Mouse (Mus musculus) urinary bladder, postnatal 10 days (tissue): ENCODE data around the gene Map4k5.

Source experiments
- DNase-seq: peaks from one replicate; pipeline ENCODE4 v3.0.0; 2022; ENCODE audit warnings: low spot score

The Map4k5 gene

DNA sequence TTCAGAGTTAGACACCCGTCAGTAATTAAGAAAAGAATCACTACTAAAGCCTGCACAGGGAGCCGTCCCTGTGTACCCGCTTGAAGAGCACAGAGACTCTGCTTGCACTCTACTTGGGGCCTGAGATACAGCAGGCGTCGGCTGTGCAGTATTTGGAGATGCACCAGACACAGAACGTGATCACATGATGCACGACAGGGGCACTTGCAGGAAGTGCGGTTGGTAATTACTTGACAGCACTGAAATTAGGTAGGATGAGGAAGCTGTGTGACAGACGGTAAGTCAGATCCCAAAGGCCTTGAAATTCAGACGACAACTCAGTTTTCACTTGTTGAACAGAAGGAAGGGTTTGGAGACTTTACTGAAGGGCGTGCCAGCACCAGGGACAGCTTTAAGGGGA is 54.6 kb downstream of the Map4k5 start:
- no peak for DNase-seq

DNA sequence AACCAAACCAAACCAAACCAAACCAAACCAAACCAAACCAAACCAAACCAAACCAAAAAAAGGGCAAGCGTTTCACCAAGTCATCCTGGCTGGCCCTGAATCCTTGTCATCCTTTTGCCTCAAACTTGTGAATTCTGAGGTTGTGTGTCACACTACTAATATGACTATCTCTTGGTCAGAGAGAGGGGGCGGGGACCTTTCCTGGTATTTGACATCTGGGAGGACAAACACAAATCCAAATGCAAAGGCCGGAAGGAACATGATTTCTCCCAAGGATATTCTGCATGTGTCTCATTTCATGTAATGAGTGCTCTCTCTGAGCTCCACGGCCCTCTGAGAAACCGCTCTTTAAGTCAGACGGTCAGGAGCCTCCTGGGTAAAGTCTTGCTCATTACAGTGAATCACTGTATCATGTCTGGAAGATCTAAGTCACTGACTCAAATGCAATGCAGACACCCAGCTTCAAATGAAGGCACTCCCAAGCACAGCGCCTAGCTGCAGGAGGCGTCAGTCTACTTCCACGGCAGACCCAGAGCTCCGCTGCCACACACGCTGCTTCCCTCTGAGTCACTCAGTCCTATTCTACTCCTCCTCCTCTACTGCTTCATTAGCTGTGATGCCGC is 58.9 kb downstream of the Map4k5 start:
- DNase-seq = no peak

DNA sequence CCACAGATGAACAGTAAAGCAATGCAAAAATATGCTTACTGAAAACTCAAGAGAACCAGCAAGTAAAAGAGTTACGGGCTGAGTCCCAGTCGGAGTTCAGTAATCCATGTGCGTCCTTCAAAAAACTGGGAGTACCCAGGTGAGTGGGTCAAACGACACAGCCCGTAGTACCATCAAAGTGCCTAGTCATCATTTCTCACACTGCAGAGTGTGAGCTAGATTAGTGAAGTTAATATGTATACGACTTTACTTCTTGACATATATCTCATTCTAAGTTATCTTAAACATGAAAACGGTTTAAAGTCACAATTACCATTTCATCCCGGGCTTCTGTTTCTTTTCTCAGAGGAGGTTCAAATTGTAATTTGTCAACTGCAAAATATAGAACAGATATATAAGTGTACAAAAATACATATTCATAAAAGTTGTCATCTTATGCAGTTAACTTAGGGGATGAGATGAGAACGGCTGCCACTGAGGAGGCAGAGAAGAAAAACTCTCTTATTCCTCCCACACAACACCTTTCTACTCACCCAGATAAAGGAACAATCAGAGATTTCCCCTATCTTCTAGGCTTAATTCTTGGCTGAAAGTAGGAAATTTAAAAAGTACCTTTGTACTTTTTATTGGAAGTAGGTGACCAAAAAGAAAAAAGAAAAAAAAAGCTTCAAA is 61.6 kb downstream of the Map4k5 start:
- DNase-seq = no peak

- no peak for DNase-seq
These were observed 64.8 kb downstream of the Map4k5 start for GRCm38 (mm10) chr12:69828214-69828613.

DNA sequence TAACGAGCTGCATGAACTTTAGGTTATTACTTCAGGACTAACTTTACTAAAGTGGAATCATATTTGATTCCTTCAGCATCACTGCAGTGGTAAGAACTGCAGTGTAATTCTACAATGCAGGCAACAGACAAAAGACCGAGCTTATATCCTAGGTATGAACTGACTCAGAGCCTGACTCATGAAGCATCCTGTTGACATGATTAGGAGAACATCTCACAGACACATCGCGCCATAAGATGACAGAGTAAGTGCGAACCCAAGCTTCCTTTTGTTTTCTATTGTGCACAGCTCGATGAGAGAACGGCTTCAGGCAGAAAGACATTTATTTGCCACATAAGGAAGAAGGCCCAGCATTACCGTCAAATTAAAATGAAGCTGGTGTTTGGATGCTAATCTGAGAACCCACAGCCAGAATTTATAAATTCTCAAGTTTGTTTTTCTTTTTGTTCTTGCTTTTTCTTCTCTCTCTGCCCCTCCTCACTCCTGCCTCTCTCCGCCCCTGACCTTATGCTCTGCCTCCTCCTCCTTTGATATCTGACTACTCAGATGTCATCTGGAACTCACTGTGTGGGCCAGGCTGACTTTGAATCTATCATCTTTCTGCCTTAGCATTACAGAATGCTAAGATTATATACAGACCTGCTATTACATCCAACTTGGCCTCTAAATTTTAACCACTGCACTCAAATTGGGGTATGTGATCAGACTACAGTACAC is 68.0 kb downstream of the Map4k5 start:
- DNase-seq = no peak

DNA sequence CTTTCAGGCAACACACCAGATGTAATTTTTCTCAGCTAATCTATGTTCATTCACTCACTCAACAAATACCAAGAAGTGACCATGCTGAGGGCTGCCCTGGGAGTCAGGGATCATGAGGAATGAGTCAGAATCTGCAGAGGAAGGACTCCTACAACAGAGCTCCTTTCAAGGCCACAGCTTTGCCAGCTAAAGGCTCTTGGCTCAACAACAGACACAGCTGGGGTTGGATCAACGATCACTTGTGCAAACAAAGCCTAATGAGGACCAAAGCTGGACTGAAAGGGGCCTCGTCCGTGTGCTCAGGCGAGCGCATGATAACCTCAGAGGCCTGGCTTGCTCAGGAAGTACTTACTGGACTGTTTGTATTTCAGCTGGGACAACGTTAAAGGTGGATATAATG is 78.7 kb downstream of the Map4k5 start:
- no peak for DNase-seq

DNA sequence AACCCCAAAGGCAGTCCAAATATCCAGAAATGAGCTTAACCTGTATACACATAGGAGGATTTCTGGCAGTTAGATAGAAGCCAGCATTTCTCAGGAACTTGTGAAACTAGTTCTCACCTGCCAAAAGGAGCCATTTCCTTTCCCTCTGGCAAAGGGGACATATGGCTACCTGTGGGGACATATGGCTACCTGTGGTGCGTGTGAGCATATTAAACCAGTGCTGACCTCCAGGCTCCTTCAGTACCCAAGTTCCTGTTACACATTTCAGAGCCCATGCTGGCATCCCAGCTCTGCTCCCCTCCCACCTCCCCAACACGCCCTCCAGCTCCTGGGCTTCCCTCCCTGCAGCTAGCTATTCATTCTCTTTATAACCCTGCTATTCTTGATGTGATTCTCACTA is 79.4 kb downstream of the Map4k5 start:
- DNase-seq = no peak

- no peak for DNase-seq
These were observed 80.0 kb downstream of the Map4k5 start for GRCm38 (mm10) chr12:69812986-69813385.

- no peak for DNase-seq
These were observed 81.0 kb downstream of the Map4k5 start for GRCm38 (mm10) chr12:69811976-69812375.

GRCm38 (mm10) chr12:69809439-69809838 is 83.6 kb downstream of the Map4k5 start:
- DNase-seq = no peak

DNA sequence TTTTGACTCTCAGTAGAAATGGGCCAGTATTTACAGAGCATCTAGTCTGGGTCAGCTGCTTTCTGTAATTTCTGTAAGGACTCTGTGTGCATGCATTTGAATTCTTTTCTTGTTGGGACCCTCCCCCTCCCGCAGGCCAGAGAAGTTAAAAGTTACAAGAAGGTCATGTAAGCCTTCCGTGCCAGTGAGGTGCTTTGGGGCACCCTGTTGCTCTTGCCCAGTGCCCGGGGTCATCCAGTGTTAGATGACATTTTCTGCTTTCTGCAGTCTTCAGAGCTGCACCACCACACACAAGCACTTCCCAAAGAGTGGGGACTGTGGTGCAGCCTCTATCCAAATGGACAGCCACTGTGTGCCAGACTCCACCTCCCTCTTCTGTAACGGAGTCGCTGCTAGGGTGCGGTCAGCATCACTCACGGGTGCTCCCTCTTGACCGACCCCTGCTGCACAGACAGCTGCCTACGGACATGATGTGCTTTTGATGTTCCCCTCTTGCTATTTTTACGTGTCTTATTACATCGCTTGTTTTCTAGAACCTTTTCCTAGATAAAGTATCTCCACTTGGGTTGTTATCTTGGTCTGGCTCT is 85.5 kb downstream of the Map4k5 start:
- DNase-seq = no peak

DNA sequence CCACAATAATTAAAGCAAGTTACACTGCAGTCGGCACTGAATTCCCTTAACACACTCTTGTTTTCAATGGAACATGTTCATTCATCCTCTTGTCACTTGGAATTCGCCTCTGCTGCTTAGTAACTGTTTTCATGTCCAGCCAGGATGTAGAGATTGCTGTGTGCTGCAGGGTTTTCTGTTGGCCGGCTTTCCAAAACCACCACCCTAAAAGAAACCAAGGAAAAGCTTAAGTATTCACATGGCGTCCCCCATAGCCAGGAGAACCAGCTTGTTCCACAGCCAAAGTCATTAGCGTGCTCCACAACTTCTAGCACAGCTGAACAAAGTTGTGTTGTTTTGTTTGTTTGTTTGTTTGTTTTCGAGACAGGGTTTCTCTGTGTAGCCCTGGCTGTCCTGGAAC is 87.9 kb downstream of the Map4k5 start:
- no peak for DNase-seq

GRCm38 (mm10) chr12:69804393-69805070 is 88.5 kb downstream of the Map4k5 start:
- DNase-seq = no peak

DNA sequence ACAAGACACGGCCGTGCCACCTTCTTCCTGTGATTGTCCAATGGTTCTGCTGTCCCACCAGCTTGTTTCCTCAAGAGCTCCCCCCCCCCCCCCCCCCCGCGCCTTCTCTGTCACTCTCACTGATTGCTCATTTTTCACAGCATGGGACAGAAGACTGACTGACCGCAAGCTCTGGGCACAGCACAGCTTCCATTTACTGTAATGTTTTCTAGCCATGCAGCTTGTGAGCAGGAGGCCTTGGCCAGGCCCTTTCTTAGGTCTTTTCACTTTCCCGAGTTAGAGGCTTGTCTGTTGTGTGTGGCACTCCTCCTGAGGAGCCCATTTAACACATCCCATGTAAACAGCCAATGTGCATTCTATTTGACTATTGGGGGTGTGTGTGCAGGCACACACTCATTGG is 89.8 kb downstream of the Map4k5 start:
- no peak for DNase-seq

GRCm38 (mm10) chr12:69800586-69800985 is 92.4 kb downstream of the Map4k5 start:
- DNase-seq = no peak

- DNase-seq = no peak
These were observed 96.7 kb downstream of the Map4k5 start for GRCm38 (mm10) chr12:69796311-69796710.

DNA sequence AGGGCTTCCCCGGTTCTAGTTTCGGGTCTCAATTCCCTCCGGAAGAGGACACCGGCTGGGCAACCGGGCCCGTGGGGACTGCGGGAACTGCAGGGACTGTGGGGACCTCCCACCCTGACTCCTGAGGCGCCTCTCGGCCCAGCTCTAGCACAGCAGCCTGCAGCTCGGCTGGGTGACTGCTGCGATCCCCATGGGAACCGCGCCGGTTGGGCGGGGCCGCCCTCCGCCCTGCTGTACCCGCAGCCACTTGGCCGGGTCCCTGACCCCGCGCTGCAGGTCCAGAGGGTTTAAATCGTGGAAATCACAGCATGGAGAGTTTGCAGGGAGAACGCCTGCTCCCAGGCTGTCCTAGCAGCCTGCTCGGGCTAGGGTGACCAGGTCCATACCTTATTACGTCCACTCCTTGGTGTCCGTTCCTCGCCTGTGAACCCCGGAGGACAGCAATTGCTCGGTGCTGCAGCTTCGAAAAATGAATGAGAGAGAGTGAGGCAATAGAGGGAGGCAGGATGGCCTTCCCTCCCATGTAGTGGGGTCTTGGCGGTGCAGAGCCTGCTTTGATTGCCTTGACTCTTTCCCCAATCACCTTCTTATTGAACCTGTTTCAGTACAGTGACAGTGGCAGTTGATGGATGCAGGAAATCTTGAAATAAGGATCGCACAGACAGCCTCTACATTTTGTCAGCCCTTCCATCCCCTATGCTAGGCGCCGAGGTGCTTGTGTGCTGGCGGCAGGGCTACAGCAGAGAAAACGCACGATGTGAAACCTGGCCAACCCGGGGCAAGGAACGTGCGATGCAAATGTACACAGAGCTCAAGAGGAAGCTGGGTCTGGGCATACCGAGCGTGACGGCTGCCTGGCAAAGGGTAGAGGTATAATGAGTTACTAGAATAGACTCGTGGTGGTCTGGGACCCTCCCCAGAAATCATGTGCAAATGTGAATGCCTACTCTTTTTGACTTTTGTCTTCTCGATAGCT is 102.2 kb downstream of the Map4k5 start, which contains the start of gene Cdkl1:
Gene Cdkl1, minus strand, starts transcription at position 738 of the 976 bp plus-strand sequence.
- DNase-seq = no peak

DNA sequence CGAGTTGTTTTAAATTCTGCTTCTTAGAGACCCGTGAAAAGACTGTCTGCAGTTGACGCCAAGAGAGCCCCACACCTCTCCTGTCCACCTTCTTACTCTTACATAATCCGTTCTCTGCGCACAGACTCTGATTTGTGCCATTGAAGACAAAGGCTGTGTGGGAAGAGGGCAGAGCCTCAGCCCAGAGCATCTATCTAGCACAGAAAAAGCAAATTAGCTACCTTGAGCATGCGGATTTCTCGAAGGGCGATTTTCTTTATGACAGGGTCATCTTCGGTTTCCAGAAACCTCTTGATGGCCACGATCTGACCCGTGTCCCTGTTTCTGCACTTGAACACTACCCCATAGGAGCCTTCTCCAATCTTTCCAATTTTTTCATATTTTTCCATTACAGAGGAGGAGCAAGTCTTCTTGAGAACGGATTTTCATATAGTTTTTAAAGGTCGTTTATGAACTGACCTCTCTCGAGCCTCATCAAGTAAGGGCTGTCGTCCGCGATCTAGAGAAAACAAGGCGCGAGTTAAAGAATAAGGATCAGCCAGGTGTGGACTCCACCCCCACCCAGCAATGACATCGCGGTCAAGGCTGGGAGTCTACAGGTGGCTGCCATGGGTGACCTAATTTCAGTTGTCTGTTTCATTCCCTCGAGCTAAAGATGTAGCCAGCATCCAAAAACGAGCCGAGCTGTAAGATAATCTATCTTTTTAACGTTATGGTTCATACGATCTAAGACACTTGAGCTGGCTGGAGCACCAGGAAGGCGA is 103.1 kb downstream of the Map4k5 start:
- no peak for DNase-seq

DNA sequence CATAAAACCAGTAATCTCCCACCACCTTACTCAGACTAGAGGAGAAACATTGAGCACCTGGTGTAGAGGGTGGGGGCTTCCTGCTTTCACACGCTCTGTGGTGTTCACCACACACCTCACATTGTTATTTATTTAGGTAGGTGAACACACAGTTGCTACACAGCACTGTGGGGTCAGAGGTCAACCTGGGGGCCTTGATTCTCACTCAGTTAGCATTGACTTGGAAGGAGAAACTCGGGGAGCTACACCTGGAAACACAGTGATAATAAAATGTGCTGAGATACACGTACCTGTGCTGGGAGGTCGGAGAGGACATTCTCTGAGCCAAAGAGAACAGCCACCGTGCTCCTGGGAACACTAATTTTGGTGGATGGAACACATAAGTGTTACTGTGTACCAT is 104.6 kb downstream of the Map4k5 start:
- no peak for DNase-seq

- DNase-seq = no peak
These were observed 107.5 kb downstream of the Map4k5 start for GRCm38 (mm10) chr12:69785471-69785870.
